In the genomic region with DNA sequence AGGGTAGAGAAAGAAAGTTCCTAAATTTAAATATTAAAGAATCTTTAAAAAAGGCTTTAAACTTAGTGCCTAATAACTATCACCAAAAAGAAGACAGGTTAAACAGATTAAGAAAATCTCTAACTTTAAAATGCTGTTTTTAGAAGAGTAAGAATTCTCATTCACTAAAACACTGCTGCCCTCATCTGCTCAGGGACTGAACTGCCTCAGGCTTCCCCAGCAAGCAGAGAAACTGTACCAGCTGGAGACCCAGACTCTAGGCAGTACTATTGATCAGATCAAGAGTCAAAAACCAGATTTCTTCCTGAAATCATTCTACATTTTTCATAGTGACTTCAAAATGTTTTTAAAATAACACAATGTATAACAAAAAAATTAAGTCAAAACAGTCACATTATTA, we compare ENCODE assay signal across 10 mouse cellular contexts. TPM values are rescaled to one million over a fixed set of nuclear protein-coding genes. Genes with fewer than 3 reads are reported as not detected.
DNase-seq lines count a peak whose midpoint lies in the region; ATAC-seq and TF ChIP-seq lines count a peak whose summit lies in the region.
"Had no signal": no experiment of that assay in that cellular context is flagged by ENCODE, and none has a peak within 500 bp of the region (broad histone marks: within the 10 kb centered on the region; RNA-seq: fewer than 3 reads in every experiment).

No protein-coding gene starts in this region.

- H3K9ac ChIP-seq in midbrain, postnatal 0 days (replicated peaks; ENCODE audit: low read length, poor library complexity, severe bottlenecking), result no peak overlapping the region
- no peak overlapping the region for H3K9ac ChIP-seq in midbrain, embryonic 11.5 days (ENCODE audit: low read length)
- H3K9ac ChIP-seq: hindbrain, embryonic 15.5 days; neural tube, embryonic 12.5 days had no signal

- peak; percentile 74 for TF ChIP-seq CTCF in midbrain, postnatal 0 days (IDR thresholded peaks at IDR 0.05)

- no peaks in the 10 kb centered on the region for H3K9me3 ChIP-seq in midbrain, postnatal 0 days (ENCODE audit: low read length)
- H3K9me3 ChIP-seq in midbrain, embryonic 11.5 days (ENCODE audit: control insufficient read depth, low read length), result no peaks in the 10 kb centered on the region
- H3K9me3 ChIP-seq: hindbrain, embryonic 15.5 days; neural tube, embryonic 12.5 days had no signal

- H3K36me3 ChIP-seq in midbrain, postnatal 0 days (ENCODE audit: insufficient read depth, low read length), result no peaks in the 10 kb centered on the region
- H3K36me3 ChIP-seq in midbrain, embryonic 11.5 days (ENCODE audit: control insufficient read depth, insufficient read depth, low read length), result no peaks in the 10 kb centered on the region
- H3K36me3 ChIP-seq: neural tube, embryonic 12.5 days had no signal

- no peak overlapping the region for H3K4me3 ChIP-seq in midbrain, postnatal 0 days (ENCODE audit: low read depth, low read length)
- H3K4me3 ChIP-seq in midbrain, embryonic 11.5 days (ENCODE audit: low read depth, low read length), result no peak overlapping the region
- H3K4me3 ChIP-seq: hindbrain, embryonic 15.5 days; neural tube, embryonic 12.5 days had no signal

- no peaks in the 10 kb centered on the region for H3K4me1 ChIP-seq in midbrain, postnatal 0 days (ENCODE audit: insufficient read depth, low read length)
- H3K4me1 ChIP-seq in midbrain, embryonic 11.5 days (ENCODE audit: control insufficient read depth, insufficient read depth, low read length), result no peaks in the 10 kb centered on the region
- H3K4me1 ChIP-seq: hindbrain, embryonic 15.5 days; neural tube, embryonic 12.5 days had no signal

- intact Hi-C loops in gastrocnemius, postnatal 14 days (cut with DNase I; ENCODE audit: low total_unique reads), result loop anchor here (5.0 kb wide), 1 partner anchor 79 kb away; no protein-coding TSS in a partner anchor

- no peak overlapping the region for H3K4me2 ChIP-seq in midbrain, postnatal 0 days (ENCODE audit: low read depth, low read length, poor library complexity, severe bottlenecking)
- H3K4me2 ChIP-seq in midbrain, embryonic 11.5 days, result no peak overlapping the region
- H3K4me2 ChIP-seq: hindbrain, embryonic 15.5 days; neural tube, embryonic 12.5 days had no signal

- H3K27me3 ChIP-seq in midbrain, postnatal 0 days (ENCODE audit: insufficient read depth, low read length), result no peaks in the 10 kb centered on the region
- H3K27me3 ChIP-seq in midbrain, embryonic 11.5 days (ENCODE audit: control insufficient read depth, insufficient read depth, low read length), result no peaks in the 10 kb centered on the region
- H3K27me3 ChIP-seq: hindbrain, embryonic 15.5 days; neural tube, embryonic 12.5 days had no signal

- ATAC-seq in midbrain, postnatal 0 days (ENCODE audit: low FRiP score), result no peak
- ATAC-seq in midbrain, embryonic 11.5 days (ENCODE audit: low FRiP score), result no peak
- ATAC-seq in megakaryocyte progenitor cell, adult 5-6 weeks (replicated peaks; ENCODE audit: poor library complexity), result peak; percentile 84

- peak; percentile 7 for DNase-seq in gastrocnemius, postnatal 14 days
- no peak for DNase-seq in gastrocnemius, adult 8-10 months (ENCODE audit: low spot score in 2 of 2)
- peak; percentile 54 for DNase-seq in midbrain, postnatal 0 days (ENCODE audit: low spot score)
- DNase-seq in midbrain, embryonic 11.5 days (ENCODE audit: low spot score, missing footprints), result no peak
- DNase-seq in brain, adult 2 months (ENCODE audit: low read depth, low spot score), result peak; percentile 63
- no peak for DNase-seq in c-Kit-positive CD71-positive TER-119-positive erythroid progenitor cells, embryonic 14.5 days (ENCODE audit: low spot score)
- DNase-seq in cerebellum, adult 11-12 months, result no peak

- H3K27ac ChIP-seq in midbrain, postnatal 0 days (ENCODE audit: low read depth, low read length), result no peak overlapping the region
- H3K27ac ChIP-seq in midbrain, embryonic 11.5 days (ENCODE audit: low read depth, low read length), result no peak overlapping the region
- H3K27ac ChIP-seq: hindbrain, embryonic 15.5 days; neural tube, embryonic 12.5 days had no signal

RNA-seq across cellular contexts. Expression of a gene that starts 5.5 kb away (rescaled TPM):
- 100 to 1,000 TPM; 372 to 502 TPM for total RNA-seq in gastrocnemius, postnatal 14 days (2021)
- total RNA-seq in gastrocnemius, adult 8-10 months (2022), result 100 to 1,000 TPM; 216 to 382 (median 277) TPM
- 77.4 and 105 TPM in 2 replicates for total RNA-seq in midbrain, postnatal 0 days (2014; rRNA removed)
- polyA plus RNA-seq in midbrain, postnatal 0 days (2015; fragmentation: Nextera tagmentation; extraction: Ambion mirVana), result 9.1 and 9.7 TPM in 2 replicates
- 15.1 and 25.5 TPM in 2 replicates for polyA plus RNA-seq in midbrain, embryonic 11.5 days (2014; fragmentation: Nextera tagmentation; extraction: Ambion mirVana)
- 1,076 and 1,152 TPM in 2 replicates for total RNA-seq in megakaryocyte progenitor cell, adult 5-6 weeks (2015)
- 820 and 1,286 TPM in 2 replicates for total RNA-seq in megakaryocyte progenitor cell, adult 5-6 weeks (2017)
- polyA plus RNA-seq: hindbrain, embryonic 15.5 days had no signal

RNA-seq across cellular contexts. Expression of a gene that starts 29.0 kb away (rescaled TPM):
- 10 to 100 TPM; 12.9 to 13.3 TPM for total RNA-seq in gastrocnemius, postnatal 14 days (2021)
- total RNA-seq in gastrocnemius, adult 8-10 months (2022), result 10 to 100 TPM; 13.5 to 15.2 (median 14.3) TPM
- 48.8 and 56.3 TPM in 2 replicates for total RNA-seq in midbrain, postnatal 0 days (2014; rRNA removed)
- polyA plus RNA-seq in midbrain, postnatal 0 days (2015; fragmentation: Nextera tagmentation; extraction: Ambion mirVana), result 8.8 and 11.3 TPM in 2 replicates
- 12.9 and 13.4 TPM in 2 replicates for polyA plus RNA-seq in midbrain, embryonic 11.5 days (2014; fragmentation: Nextera tagmentation; extraction: Ambion mirVana)
- 62.5 and 69.7 TPM in 2 replicates for total RNA-seq in megakaryocyte progenitor cell, adult 5-6 weeks (2015)
- total RNA-seq in megakaryocyte progenitor cell, adult 5-6 weeks (2017), result 46.7 and 49.0 TPM in 2 replicates

RNA-seq across cellular contexts. Expression of a gene that starts 55.9 kb away (rescaled TPM):
- under 1 TPM; 0.16 to 0.21 TPM for total RNA-seq in gastrocnemius, postnatal 14 days (2021)
- under 1 TPM in 3 of 4 experiments, not detected in 1; 0.07 to 0.21 (median 0.18) TPM for total RNA-seq in gastrocnemius, adult 8-10 months (2022)
- 21.4 and 21.7 TPM in 2 replicates for total RNA-seq in midbrain, postnatal 0 days (2014; rRNA removed)
- polyA plus RNA-seq in midbrain, postnatal 0 days (2015; fragmentation: Nextera tagmentation; extraction: Ambion mirVana), result 19.5 TPM in 2 replicates
- 16.0 and 19.0 TPM in 2 replicates for polyA plus RNA-seq in midbrain, embryonic 11.5 days (2014; fragmentation: Nextera tagmentation; extraction: Ambion mirVana)
- total RNA-seq in megakaryocyte progenitor cell, adult 5-6 weeks (2015), result 4.6 and 9.5 TPM in 2 replicates
- total RNA-seq in megakaryocyte progenitor cell, adult 5-6 weeks (2017), result 2.2 and 3.8 TPM in 2 replicates

Comparison
In these comparisons a context has a peak if more than half of its experiments do, and no peak if none do; other contexts are left out.
1. DNase-seq: peak in gastrocnemius, postnatal 14 days (single experiment), midbrain, postnatal 0 days (single experiment) and brain, adult 2 months (single experiment); none in gastrocnemius, adult 8-10 months (0 of 2), midbrain, embryonic 11.5 days (single experiment), c-Kit-positive CD71-positive TER-119-positive erythroid progenitor cells, embryonic 14.5 days (single experiment) and cerebellum, adult 11-12 months (single experiment).